Mouse (Mus musculus): ENCODE results near the gene Tubb5. TPM values are rescaled to one million over a fixed set of nuclear protein-coding genes. Genes with fewer than 3 reads are reported as not detected.

Tubb5 gene
- polyA plus RNA-seq, 1 experiment from 2014 or later = 923 TPM

DNA sequence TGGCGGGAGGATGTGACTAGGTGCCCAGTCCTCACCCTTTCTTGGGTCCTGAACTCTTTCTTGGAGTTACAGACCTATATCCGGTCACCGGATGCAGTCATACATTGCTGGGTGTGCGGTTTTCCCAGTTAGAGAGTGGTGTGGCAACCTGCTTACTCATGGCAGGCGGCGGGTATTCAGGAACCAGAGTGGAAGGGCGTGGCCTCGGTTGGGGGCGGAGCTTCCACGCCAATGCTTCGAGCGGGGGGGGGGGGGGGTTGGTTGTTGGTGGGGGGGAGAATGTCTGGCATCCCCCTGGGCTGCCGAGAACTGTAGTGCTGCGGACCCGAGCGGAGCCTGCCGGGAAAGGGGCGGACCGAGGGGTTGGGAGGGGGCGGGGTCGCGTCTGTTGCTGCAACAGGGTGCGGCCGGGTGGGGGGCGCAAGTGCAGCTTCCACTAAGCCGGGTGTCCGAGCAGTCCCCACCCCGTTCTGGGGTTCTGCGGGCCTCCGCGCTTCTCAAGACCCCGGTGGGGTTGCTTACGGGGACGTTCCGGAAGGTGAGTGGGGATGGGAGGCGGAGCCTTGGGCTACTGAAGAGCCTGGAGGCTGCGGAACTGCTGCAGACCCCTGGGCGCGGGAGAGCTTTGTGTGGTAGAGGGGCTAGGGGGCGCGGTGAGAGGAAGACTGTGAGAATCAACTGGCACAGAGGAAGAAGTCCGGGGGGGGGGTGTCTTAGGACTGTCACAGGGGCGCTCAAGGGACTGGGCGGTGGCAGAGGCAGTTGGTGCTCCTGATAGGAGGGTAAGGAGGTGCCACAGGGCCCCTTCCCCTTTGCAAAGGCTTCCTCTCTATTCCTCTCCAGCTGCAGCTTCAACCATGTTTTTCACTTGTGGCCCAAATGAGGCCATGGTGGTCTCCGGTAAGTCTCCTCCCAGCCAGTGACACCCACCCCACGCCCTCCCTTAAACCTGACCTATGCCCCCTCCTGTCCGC, 14.9 kb downstream of the Tubb5 start, which contains the start of gene Flot1:
Gene Flot1 (plus strand): TSS at position 267 of the 974 bp plus-strand sequence.
- peaks cover 32% of the 10 kb centered on the region for H3K36me3 ChIP-seq (ENCODE audit: control insufficient read depth, insufficient read depth, low read length)
- WGBS = under 1% methylated on average over 45 of the region's 47 CpGs
- H3K4me2 ChIP-seq (ENCODE audit: low read length) = peak within 1 kb of the TSS; percentile 98
- DNase-seq (ENCODE audit: low spot score) (peak; percentile 94), ATAC-seq (replicated peaks; ENCODE audit: low FRiP score, low TSS enrichment, low read depth) (peak; percentile 86)
- H3K9me3 ChIP-seq (ENCODE audit: control insufficient read depth, low read length) = no peaks in the 10 kb centered on the region
- peak within 1 kb of the TSS; percentile 70 for H3K27ac ChIP-seq (ENCODE audit: low read depth)
- peak within 1 kb of the TSS; percentile 65 for H3K4me3 ChIP-seq (ENCODE audit: low read depth, low read length)
- peak within 1 kb of the TSS; percentile 73 for H3K9ac ChIP-seq (ENCODE audit: low read length)
- H3K27me3 ChIP-seq (replicated peaks; ENCODE audit: control insufficient read depth, insufficient read depth, low read length) = no peaks in the 10 kb centered on the region
- H3K4me1 ChIP-seq (replicated peaks; ENCODE audit: control insufficient read depth, insufficient read depth, low read length) = peaks cover 11% of the 10 kb centered on the region; the same call in 1 of the 2 replicates

DNA sequence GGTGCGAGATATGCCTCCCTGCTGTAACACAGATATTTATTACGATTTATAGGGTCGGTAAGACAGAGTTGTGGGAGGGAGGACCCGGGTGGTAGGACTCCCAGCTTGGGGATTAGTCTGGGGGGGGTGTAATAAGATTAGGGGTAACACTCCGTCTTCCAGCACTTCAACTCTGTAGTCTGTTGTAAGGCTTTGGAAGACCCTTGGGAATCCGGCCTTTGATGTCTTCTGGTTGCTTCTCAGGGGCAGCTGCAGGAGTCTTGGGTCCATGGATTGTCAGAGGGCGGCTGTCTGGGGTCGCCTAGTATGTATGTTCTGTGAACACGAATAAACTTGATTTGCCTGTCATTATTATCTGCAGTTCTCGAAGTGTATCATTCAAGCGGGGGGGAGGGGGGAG, 15.5 kb downstream of the Tubb5 start:
- Histone ChIP-seq H3K27ac (ENCODE audit: low read depth) (peak overlapping the region; percentile 54; the same call in 1 of the 2 replicates), H3K4me2 (ENCODE audit: low read length) (peak overlapping the region; percentile 98), H3K27me3 (replicated peaks; ENCODE audit: control insufficient read depth, insufficient read depth, low read length) (no peaks in the 10 kb centered on the region), H3K9ac (ENCODE audit: low read length) (peak overlapping the region; percentile 64), H3K36me3 (ENCODE audit: control insufficient read depth, insufficient read depth, low read length) (peaks cover 26% of the 10 kb centered on the region), H3K4me3 (ENCODE audit: low read depth, low read length) (peak overlapping the region; percentile 65), H3K4me1 (replicated peaks; ENCODE audit: control insufficient read depth, insufficient read depth, low read length) (peaks cover 11% of the 10 kb centered on the region; the same call in 1 of the 2 replicates), H3K9me3 (ENCODE audit: control insufficient read depth, low read length) (no peaks in the 10 kb centered on the region)
- no peak; the same call in 1 of the 2 replicates for ATAC-seq (replicated peaks; ENCODE audit: low FRiP score, low TSS enrichment, low read depth)
- no peak for DNase-seq (ENCODE audit: low spot score)
- WGBS = 3% methylated on average over 11 of the region's 11 CpGs

DNA sequence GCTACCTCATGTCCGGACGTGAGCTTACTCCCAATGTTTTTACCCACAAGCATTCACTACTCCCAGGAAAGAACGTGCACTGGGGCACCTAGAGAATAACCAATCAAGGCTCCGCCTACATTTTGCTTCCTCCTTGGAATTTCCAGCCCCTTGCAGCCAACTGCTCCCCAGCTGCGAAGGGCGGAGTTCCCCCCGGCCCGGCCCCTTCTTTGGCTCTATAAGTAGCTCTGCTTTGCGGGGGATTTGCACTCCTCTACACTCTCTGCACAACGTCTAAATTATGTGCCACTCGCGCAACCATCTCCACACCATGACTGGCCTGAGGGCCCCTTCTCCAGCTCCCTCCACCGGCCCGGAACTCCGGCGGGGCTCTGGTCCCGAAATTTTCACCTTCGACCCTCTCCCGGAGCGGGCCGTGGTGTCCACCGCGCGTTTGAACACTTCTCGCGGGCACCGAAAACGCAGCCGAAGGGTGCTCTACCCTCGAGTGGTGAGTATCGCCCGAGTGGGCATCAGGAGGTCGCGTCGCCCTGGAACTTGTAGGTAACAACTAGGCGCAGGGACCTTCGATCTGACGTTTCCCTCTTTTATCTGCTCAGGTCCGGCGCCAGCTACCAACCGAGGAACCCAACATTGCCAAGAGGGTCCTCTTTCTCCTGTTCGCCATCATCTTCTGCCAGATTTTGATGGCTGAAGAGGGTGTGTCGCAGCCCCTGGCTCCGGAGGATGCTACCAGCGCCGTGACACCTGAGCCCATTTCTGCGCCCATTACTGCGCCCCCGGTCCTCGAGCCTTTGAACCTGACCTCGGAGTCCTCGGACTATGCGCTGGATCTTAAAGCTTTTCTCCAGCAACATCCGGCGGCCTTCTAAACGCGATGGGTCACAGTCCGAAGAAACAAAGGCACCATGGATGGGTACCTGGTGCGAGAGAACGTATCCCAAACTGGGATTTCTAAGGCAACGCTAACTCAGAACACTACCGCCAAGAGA, 16.4 kb downstream of the Tubb5 start, which contains the start of gene Ier3:
Gene Ier3 (plus strand): TSS at position 246 of the 992 bp plus-strand sequence.
- Histone ChIP-seq H3K9ac (ENCODE audit: low read length) (peak within 1 kb of the TSS; percentile 64), H3K27ac (ENCODE audit: low read depth) (peak within 1 kb of the TSS; percentile 54; the same call in 1 of the 2 replicates), H3K9me3 (ENCODE audit: control insufficient read depth, low read length) (no peaks in the 10 kb centered on the region), H3K4me3 (ENCODE audit: low read depth, low read length) (peak within 1 kb of the TSS; percentile 65), H3K36me3 (ENCODE audit: control insufficient read depth, insufficient read depth, low read length) (peaks cover 18% of the 10 kb centered on the region), H3K4me2 (ENCODE audit: low read length) (peak within 1 kb of the TSS; percentile 98), H3K4me1 (replicated peaks; ENCODE audit: control insufficient read depth, insufficient read depth, low read length) (peaks cover 19% of the 10 kb centered on the region), H3K27me3 (replicated peaks; ENCODE audit: control insufficient read depth, insufficient read depth, low read length) (no peaks in the 10 kb centered on the region)
- WGBS = under 1% methylated on average over 62 of the region's 62 CpGs
- peak; percentile 91 for DNase-seq (ENCODE audit: low spot score)
- ATAC-seq (replicated peaks; ENCODE audit: low FRiP score, low TSS enrichment, low read depth) = peak; percentile 56

DNA sequence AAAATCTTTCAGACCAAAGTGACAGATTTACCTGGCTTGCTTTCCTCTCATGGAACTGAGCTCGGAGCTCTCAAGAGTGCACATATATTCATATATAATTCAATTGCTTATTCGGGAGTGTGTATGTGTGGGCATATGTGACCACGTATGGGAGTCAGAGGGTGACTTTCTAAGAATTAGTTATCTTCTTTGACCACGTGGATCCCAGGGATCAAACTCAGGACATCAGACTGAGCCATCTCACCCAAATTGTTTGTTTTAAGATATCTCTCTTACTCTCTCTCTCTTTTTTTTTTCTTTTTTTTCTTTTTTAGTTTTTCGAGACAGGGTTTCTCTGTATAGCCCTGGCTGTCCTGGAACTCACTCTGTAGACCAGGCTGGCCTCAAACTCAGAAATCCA, 18.0 kb downstream of the Tubb5 start:
- H3K4me3 ChIP-seq (ENCODE audit: low read depth, low read length) = no peak overlapping the region
- H3K9ac ChIP-seq (ENCODE audit: low read length) = no peak overlapping the region
- peaks cover 28% of the 10 kb centered on the region for H3K4me1 ChIP-seq (replicated peaks; ENCODE audit: control insufficient read depth, insufficient read depth, low read length)
- DNase-seq (ENCODE audit: low spot score) (no peak), ATAC-seq (replicated peaks; ENCODE audit: low FRiP score, low TSS enrichment, low read depth) (no peak)
- no peak overlapping the region for H3K27ac ChIP-seq (ENCODE audit: low read depth)
- WGBS = 78% methylated on average over 5 of the region's 5 CpGs
- no peaks in the 10 kb centered on the region for H3K9me3 ChIP-seq (ENCODE audit: control insufficient read depth, low read length)
- H3K36me3 ChIP-seq (ENCODE audit: control insufficient read depth, insufficient read depth, low read length) = 0 out of 2 replicates have a peak, but pooled peaks cover 2% of the 10 kb centered on the region
- no peak overlapping the region for H3K4me2 ChIP-seq (ENCODE audit: low read length)
- H3K27me3 ChIP-seq (replicated peaks; ENCODE audit: control insufficient read depth, insufficient read depth, low read length) = no peaks in the 10 kb centered on the region

DNA sequence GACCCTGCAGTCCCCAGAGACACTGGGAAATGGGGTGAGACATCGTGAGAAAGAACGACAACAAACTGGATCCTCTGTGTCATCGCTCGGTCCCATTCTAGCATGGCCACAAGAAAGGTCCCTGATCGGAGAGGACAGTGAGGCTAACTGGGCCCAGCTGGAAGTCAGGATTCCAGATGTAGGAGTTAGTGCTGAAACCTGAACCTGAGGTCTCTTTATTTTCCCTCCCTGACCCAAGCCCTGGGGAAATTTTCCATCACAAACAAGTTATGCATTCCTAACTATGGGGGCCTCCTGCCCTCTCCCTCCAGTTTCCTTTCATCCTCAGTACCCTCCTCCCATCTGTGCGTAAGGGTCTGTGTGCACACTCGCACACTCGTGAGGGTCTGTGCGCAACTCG, 20.9 kb downstream of the Tubb5 start:
- Histone ChIP-seq H3K27me3 (replicated peaks; ENCODE audit: control insufficient read depth, insufficient read depth, low read length) (no peaks in the 10 kb centered on the region), H3K27ac (ENCODE audit: low read depth) (no peak overlapping the region), H3K9me3 (ENCODE audit: control insufficient read depth, low read length) (no peaks in the 10 kb centered on the region), H3K4me1 (replicated peaks; ENCODE audit: control insufficient read depth, insufficient read depth, low read length) (peaks cover 38% of the 10 kb centered on the region), H3K9ac (ENCODE audit: low read length) (no peak overlapping the region), H3K36me3 (ENCODE audit: control insufficient read depth, insufficient read depth, low read length) (no peaks in the 10 kb centered on the region), H3K4me3 (ENCODE audit: low read depth, low read length) (no peak overlapping the region), H3K4me2 (ENCODE audit: low read length) (no peak overlapping the region)
- DNase-seq (ENCODE audit: low spot score) (no peak), ATAC-seq (replicated peaks; ENCODE audit: low FRiP score, low TSS enrichment, low read depth) (no peak)
- 64% methylated on average over 10 of the region's 10 CpGs for WGBS

DNA sequence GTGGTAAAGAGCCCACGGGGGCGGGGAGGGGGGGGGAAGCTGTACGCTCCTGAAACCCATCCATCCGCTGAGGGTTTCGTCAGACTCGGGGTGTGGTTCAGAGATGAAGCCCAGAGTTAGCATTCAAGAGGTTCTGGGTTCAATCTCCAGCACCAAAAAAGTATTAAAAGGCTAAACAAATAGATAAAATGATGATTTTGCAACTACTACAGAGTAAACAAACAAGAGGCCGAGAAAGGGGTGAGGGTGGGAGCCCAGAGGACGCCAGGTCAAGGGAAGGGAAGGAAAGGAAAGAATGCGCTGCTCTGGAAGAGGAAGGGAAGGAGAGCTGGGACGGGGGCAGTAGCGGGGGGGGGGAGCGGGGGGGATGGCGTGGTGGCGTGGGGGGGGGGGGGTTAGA, 21.4 kb downstream of the Tubb5 start:
- Histone ChIP-seq H3K9ac (ENCODE audit: low read length) (no peak overlapping the region), H3K36me3 (ENCODE audit: control insufficient read depth, insufficient read depth, low read length) (no peaks in the 10 kb centered on the region), H3K4me1 (replicated peaks; ENCODE audit: control insufficient read depth, insufficient read depth, low read length) (peaks cover 37% of the 10 kb centered on the region), H3K4me3 (ENCODE audit: low read depth, low read length) (no peak overlapping the region), H3K4me2 (ENCODE audit: low read length) (no peak overlapping the region), H3K27me3 (replicated peaks; ENCODE audit: control insufficient read depth, insufficient read depth, low read length) (no peaks in the 10 kb centered on the region), H3K9me3 (ENCODE audit: control insufficient read depth, low read length) (no peaks in the 10 kb centered on the region), H3K27ac (ENCODE audit: low read depth) (no peak overlapping the region)
- no peak for DNase-seq (ENCODE audit: low spot score)
- no peak for ATAC-seq (replicated peaks; ENCODE audit: low FRiP score, low TSS enrichment, low read depth)
- 49% methylated on average over 10 of the region's 14 CpGs for WGBS

DNA sequence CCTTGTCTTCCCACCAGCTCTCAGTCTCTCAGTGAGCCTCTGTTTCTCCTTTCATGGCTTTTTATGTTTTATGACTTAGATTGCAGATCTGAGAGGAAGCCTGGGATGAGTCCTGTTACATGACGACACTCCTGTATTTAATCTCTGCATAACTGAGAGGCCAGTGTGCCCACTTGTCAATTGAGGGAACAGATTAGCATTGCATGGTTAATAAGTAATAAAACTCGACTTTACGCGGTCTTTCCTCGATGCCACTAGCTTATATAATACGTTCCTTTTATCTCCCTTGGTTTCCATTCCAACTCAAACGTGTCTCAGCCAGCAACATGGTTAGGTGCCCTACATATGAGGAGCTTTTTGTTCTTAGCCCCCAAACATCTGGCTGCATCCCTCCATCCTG, 22.3 kb downstream of the Tubb5 start:
- H3K4me1 ChIP-seq (replicated peaks; ENCODE audit: control insufficient read depth, insufficient read depth, low read length) = peaks cover 32% of the 10 kb centered on the region
- H3K27me3 ChIP-seq (replicated peaks; ENCODE audit: control insufficient read depth, insufficient read depth, low read length) = no peaks in the 10 kb centered on the region
- H3K4me2 ChIP-seq (ENCODE audit: low read length) = no peak overlapping the region
- ATAC-seq (replicated peaks; ENCODE audit: low FRiP score, low TSS enrichment, low read depth) (no peak), DNase-seq (ENCODE audit: low spot score) (no peak)
- H3K27ac ChIP-seq (ENCODE audit: low read depth) = 0 out of 2 replicates have a peak overlapping the region, but pooled peaks have one; percentile 12
- H3K36me3 ChIP-seq (ENCODE audit: control insufficient read depth, insufficient read depth, low read length) = no peaks in the 10 kb centered on the region
- 57% methylated on average over 7 of the region's 7 CpGs for WGBS
- H3K9me3 ChIP-seq (ENCODE audit: control insufficient read depth, low read length) = no peaks in the 10 kb centered on the region
- H3K4me3 ChIP-seq (ENCODE audit: low read depth, low read length) = no peak overlapping the region
- H3K9ac ChIP-seq (ENCODE audit: low read length) = no peak overlapping the region

DNA sequence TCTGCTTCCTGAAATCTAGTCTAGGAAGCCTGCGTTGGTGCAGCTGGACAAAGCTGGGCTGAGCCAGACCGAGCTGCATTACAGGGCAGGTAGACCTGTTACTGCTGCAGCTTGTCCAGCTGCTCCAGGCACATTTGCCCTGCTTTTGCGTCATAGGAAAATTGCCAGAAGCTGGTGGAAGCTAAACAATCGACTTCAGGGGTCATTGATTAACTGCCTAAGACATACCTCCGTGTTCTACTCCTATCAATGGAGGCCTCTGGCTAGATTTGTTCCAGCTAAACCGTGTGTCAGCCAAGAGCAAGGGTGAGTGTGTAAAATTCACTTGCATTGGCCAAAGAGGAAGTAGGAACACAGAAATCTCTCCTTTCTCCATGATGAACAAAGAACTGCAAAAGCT, 23.4 kb downstream of the Tubb5 start:
- no peaks in the 10 kb centered on the region for H3K36me3 ChIP-seq (ENCODE audit: control insufficient read depth, insufficient read depth, low read length)
- H3K27me3 ChIP-seq (replicated peaks; ENCODE audit: control insufficient read depth, insufficient read depth, low read length) = no peaks in the 10 kb centered on the region
- H3K9ac ChIP-seq (ENCODE audit: low read length) = no peak overlapping the region
- peaks cover 31% of the 10 kb centered on the region for H3K4me1 ChIP-seq (replicated peaks; ENCODE audit: control insufficient read depth, insufficient read depth, low read length)
- H3K4me2 ChIP-seq (ENCODE audit: low read length) = no peak overlapping the region
- DNase-seq (ENCODE audit: low spot score) (no peak), ATAC-seq (replicated peaks; ENCODE audit: low FRiP score, low TSS enrichment, low read depth) (no peak)
- no peaks in the 10 kb centered on the region for H3K9me3 ChIP-seq (ENCODE audit: control insufficient read depth, low read length)
- H3K27ac ChIP-seq (ENCODE audit: low read depth) = peak overlapping the region; percentile 43
- 22% methylated on average over 6 of the region's 6 CpGs for WGBS
- H3K4me3 ChIP-seq (ENCODE audit: low read depth, low read length) = no peak overlapping the region
